Mouse (Mus musculus) lung, adult 2 months (tissue): ENCODE results near the gene Eva1c. TPM values are rescaled to one million over a fixed set of nuclear protein-coding genes. Genes with fewer than 3 reads are reported as not detected.
"Not testable (repeated sequence)": the region's sequence is repeated elsewhere in the genome, so short reads cannot be mapped to it uniquely, and the experiment has no call there.

Source experiments
- DNase-seq: peaks from one replicate; pipeline ENCODE4 v3.0.0; 2022
- H3K4me1 ChIP-seq: fragments of 200-500 bp; 2 replicates; pipeline ENCODE4 v1.6.1; 2011; ENCODE audit warnings: low read length; ENCODE audit not compliant: control insufficient read depth, insufficient read depth
- H3K4me3 ChIP-seq: fragments of 200-500 bp; replicated peaks from 2 replicates; pipeline ENCODE3; 2011; ENCODE audit warnings: low read depth, mild to moderate bottlenecking, control low read depth, low read length; ENCODE audit errors: extremely low read depth
- CTCF ChIP-seq: fragments of 200-500 bp; IDR thresholded peaks from 2 replicates; pipeline ENCODE4 v1.5.1; 2011; ENCODE audit warnings: mild to moderate bottlenecking, low read length, control low read depth; ENCODE audit not compliant: insufficient read depth
- POLR2A ChIP-seq: fragments of 200-500 bp; IDR thresholded peaks from 2 replicates; pipeline ENCODE4 v1.6.1; 2011; ENCODE audit warnings: low read depth, mild to moderate bottlenecking, control low read depth, low read length, borderline replicate concordance; ENCODE audit errors: extremely low read depth
- WGBS: fragments of 180-500 bp; shearing (Covaris S2); methylation state at CpG from one replicate; pipeline ENCODE4 v1.1.7; 2018; 5-methylcytosine and 5-hydroxymethylcytosine counted together
- polyA plus RNA-seq: library from polyadenylated mRNA; depleted of rRNA; stranded (reverse); fragments of >200 nt; gene quantifications from 2 replicates; pipeline ENCODE4 v1.2.3, GENCODE M21; 2012

Eva1c gene
- polyA plus RNA-seq, 1 experiment: 8.9 TPM

GRCm38 (mm10) chr16:90822981-90823380 lies 3.5 kb upstream of the Eva1c start:
- 53% methylated on average over 7 of the region's 7 CpGs for WGBS
- TF ChIP-seq POLR2A (no peak), CTCF (no peak)
- no peak for DNase-seq
- Histone ChIP-seq H3K4me1 (no peaks in the 10 kb centered on the region), H3K4me3 (no peak overlapping the region)

GRCm38 (mm10) chr16:90823986-90824385 lies 2.5 kb upstream of the Eva1c start:
- H3K4me3 ChIP-seq, DNase-seq, H3K4me1 ChIP-seq: not testable (repeated sequence)
- 64% methylated on average over 4 of the region's 4 CpGs for WGBS

GRCm38 (mm10) chr16:90826041-90826440 lies 478 bp upstream of the Eva1c start:
- Histone ChIP-seq H3K4me3 (no peak overlapping the region), H3K4me1 (no peaks in the 10 kb centered on the region)
- DNase-seq: no peak
- WGBS: 78% methylated on average over 5 of the region's 5 CpGs
- no peak for TF ChIP-seq POLR2A
- TF ChIP-seq CTCF: no peak

GRCm38 (mm10) chr16:90827498-90827897 lies 979 bp downstream of the Eva1c start:
- DNase-seq: no peak
- TF ChIP-seq CTCF: no peak
- no peak for TF ChIP-seq POLR2A
- H3K4me1 ChIP-seq: no peaks in the 10 kb centered on the region
- 74% methylated on average over 9 of the region's 9 CpGs for WGBS
- no peak overlapping the region for H3K4me3 ChIP-seq

GRCm38 (mm10) chr16:90829136-90829535 lies 2.6 kb downstream of the Eva1c start:
- Histone ChIP-seq H3K4me3 (no peak overlapping the region), H3K4me1 (0 out of 2 replicates have a peak, but pooled peaks cover 3% of the 10 kb centered on the region)
- WGBS: 80% methylated on average over 7 of the region's 7 CpGs
- no peak for DNase-seq
- TF ChIP-seq CTCF (no peak), POLR2A (no peak)

- under 1% methylated on average over 45 of the region's 45 CpGs for WGBS
- Histone ChIP-seq H3K4me3 (peak overlapping the region; percentile 86), H3K4me1 (0 out of 2 replicates have a peak, but pooled peaks cover 3% of the 10 kb centered on the region)
- peak; percentile 91 for DNase-seq
- TF ChIP-seq POLR2A (peak; percentile 70), CTCF (peak; percentile 47)
These were observed 3.6 kb downstream of the Eva1c start for GRCm38 (mm10) chr16:90829894-90830685.

- Histone ChIP-seq H3K4me1 (0 out of 2 replicates have a peak, but pooled peaks cover 3% of the 10 kb centered on the region), H3K4me3 (peak overlapping the region; percentile 86)
- TF ChIP-seq POLR2A (peak; percentile 53; the same call in 1 of the 2 replicates), CTCF (no peak)
- DNase-seq: peak; percentile 88
- under 1% methylated on average over 66 of the region's 67 CpGs for WGBS
These were observed 4.3 kb downstream of the Eva1c start for GRCm38 (mm10) chr16:90830686-90831439.

- TF ChIP-seq POLR2A: 0 out of 2 replicates have a peak, but pooled peaks have one; percentile 15
- TF ChIP-seq CTCF: no peak
- 11% methylated on average over 15 of the region's 15 CpGs for WGBS
- H3K4me1 ChIP-seq: 0 out of 2 replicates have a peak, but pooled peaks cover 3% of the 10 kb centered on the region
- peak overlapping the region; percentile 86 for H3K4me3 ChIP-seq
- peak; percentile 48 for DNase-seq
These were observed 5.2 kb downstream of the Eva1c start for GRCm38 (mm10) chr16:90831676-90832075.

GRCm38 (mm10) chr16:90832495-90832894 lies 6.0 kb downstream of the Eva1c start:
- TF ChIP-seq CTCF (no peak), POLR2A (no peak)
- Histone ChIP-seq H3K4me3 (no peak overlapping the region), H3K4me1 (0 out of 2 replicates have a peak, but pooled peaks cover 3% of the 10 kb centered on the region)
- WGBS: 33% methylated on average over 6 of the region's 6 CpGs
- DNase-seq: no peak
